Mouse (Mus musculus): ENCODE measurements around the gene Gm49403. TPM values are rescaled to one million over a fixed set of nuclear protein-coding genes. Genes with fewer than 3 reads are reported as not detected.
"Not testable (repeated sequence)": the region's sequence is repeated elsewhere in the genome, so short reads cannot be mapped to it uniquely, and the experiment has no call there.

Gm49403 gene
- polyA plus RNA-seq, 1 experiment from 2014 or later = not detected

DNA sequence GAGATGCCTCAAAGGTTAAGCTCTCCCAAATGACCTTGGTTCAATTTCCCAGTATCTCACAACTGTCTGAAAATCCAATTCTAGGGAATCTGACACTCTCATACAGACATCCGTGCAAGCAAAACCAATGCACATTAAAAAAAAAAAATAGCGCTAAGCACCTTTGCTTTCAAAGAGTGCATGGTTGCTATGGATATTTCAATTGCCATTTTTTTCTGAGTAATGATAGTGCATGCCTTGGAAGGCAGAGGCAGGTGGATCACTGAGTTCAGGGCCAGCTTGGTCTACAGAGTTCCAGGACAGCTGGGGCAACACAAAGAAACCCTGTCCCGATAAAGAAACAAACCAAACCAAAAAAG lies 2.7 kb upstream of the Gm49403 start:
- ATAC-seq (ENCODE audit: low read depth) (peak; percentile 12; the same call in 1 of the 2 replicates), DNase-seq (ENCODE audit: low spot score) (no peak)
- Histone ChIP-seq H3K4me2 (ENCODE audit: low read depth, low read length) (peak overlapping the region; percentile 77), H3K27ac (replicated peaks; ENCODE audit: low read depth, low read length) (no peak overlapping the region), H3K9me3 (ENCODE audit: control insufficient read depth, low read length) (no peaks in the 10 kb centered on the region), H3K4me1 (ENCODE audit: control insufficient read depth, insufficient read depth, low read length) (peaks cover 7% of the 10 kb centered on the region; the same call in 1 of the 2 replicates), H3K4me3 (ENCODE audit: low read depth, low read length) (peak overlapping the region; percentile 60), H3K27me3 (replicated peaks; ENCODE audit: control insufficient read depth, insufficient read depth, low read length) (no peaks in the 10 kb centered on the region), H3K36me3 (ENCODE audit: control insufficient read depth, insufficient read depth, low read length) (peaks cover 11% of the 10 kb centered on the region), H3K9ac (ENCODE audit: low read depth, low read length) (peak overlapping the region; percentile 74)
- WGBS = 8% methylated on average over 3 of the region's 3 CpGs

DNA sequence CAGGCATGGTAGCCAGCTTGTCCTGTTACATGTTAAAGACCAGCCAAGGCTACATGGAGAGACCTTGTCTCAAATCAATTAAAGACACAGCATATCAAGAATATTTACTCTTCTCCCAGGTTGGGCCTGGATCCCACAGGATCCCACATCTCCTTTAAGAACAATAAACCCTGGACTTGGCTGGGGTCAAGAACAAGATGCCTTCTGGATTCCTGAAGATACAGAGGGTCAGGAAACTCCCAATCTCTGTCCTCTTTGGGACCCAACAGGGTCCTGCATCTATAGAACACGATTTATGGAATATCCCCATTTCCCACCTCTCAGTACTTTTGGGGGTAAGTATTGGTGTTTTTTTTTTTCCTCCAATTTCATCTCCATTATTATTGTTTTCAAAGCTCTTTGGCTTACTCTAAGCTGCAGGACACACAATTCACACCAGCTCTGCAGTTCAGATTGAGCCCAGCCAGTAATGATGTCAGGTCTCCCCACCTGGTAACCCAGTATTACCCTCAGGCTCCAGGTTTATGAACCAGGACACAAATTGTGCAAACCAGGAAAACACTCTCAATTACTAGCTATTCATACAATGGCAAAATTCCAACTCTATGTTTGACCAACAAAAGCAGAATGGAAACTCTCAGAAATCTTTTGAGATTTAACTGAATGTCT lies 3.3 kb downstream of the Gm49403 start:
- H3K27ac ChIP-seq (replicated peaks; ENCODE audit: low read depth, low read length) = peak overlapping the region; percentile 75; the same call in 1 of the 2 replicates
- H3K4me2 ChIP-seq (ENCODE audit: low read depth, low read length) = peak overlapping the region; percentile 82
- H3K36me3 ChIP-seq (ENCODE audit: control insufficient read depth, insufficient read depth, low read length) = peaks cover 14% of the 10 kb centered on the region
- ATAC-seq (ENCODE audit: low read depth) = no peak
- H3K9ac ChIP-seq (ENCODE audit: low read depth, low read length) = no peak overlapping the region
- 50% methylated on average over 1 of the region's 1 CpGs for whole genome bisulfite sequencing
- H3K4me3 ChIP-seq (ENCODE audit: low read depth, low read length) = peak overlapping the region; percentile 70
- no peaks in the 10 kb centered on the region for H3K9me3 ChIP-seq (ENCODE audit: control insufficient read depth, low read length)
- peak; percentile 19 for DNase-seq (ENCODE audit: low spot score)
- peaks cover 7% of the 10 kb centered on the region for H3K4me1 ChIP-seq (ENCODE audit: control insufficient read depth, insufficient read depth, low read length)
- no peaks in the 10 kb centered on the region for H3K27me3 ChIP-seq (replicated peaks; ENCODE audit: control insufficient read depth, insufficient read depth, low read length)

DNA sequence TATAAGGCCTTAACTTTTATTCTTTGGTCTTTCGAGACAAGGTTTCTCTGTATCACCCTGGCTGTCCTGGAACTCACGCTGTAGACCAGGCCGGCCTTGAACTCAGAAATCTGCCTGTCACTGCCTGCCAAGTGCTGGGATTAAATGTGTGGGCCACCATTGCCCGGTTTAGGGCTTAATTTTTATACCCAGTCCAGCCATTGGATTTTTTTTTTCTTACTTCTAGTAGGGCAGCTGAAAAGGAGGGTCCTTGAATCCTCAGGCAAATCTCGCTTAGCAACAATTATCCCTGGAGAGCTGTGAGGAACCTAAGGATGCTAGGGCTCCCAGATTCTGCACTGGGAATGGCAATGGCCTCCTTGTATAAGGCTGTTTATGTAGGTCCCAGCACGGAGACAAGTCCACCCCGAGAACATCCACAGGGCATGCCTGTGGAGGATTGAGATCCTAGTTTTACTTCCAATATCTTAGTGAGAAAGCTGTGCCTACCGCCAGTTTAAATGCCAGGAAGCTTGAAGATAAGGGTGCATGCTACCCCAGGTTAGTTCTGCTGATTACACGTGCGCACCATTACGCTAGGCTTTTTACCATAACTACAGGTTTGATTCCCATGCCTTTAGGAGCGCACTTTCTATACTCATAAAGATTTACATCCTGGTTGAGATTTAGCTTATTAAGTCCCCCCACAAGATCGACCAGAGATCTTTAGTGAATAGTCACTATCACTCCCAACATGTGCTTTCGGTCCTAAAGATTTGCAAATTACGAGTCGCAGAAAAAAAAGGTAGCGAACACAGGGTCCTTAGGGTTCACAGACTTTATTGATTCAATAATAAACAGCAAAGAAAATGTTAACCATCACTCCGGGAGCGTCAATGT lies 4.1 kb downstream of the Gm49403 start:
- H3K4me2 ChIP-seq (ENCODE audit: low read depth, low read length) = peak overlapping the region; percentile 82
- H3K9ac ChIP-seq (ENCODE audit: low read depth, low read length) = peak overlapping the region; percentile 92
- peaks cover 14% of the 10 kb centered on the region for H3K36me3 ChIP-seq (ENCODE audit: control insufficient read depth, insufficient read depth, low read length)
- H3K4me3 ChIP-seq (ENCODE audit: low read depth, low read length) = peak overlapping the region; percentile 70
- H3K27me3 ChIP-seq (replicated peaks; ENCODE audit: control insufficient read depth, insufficient read depth, low read length) = no peaks in the 10 kb centered on the region
- WGBS = 16% methylated on average over 19 of the region's 19 CpGs
- H3K9me3 ChIP-seq (ENCODE audit: control insufficient read depth, low read length) = no peaks in the 10 kb centered on the region
- DNase-seq (ENCODE audit: low spot score) (peak; percentile 8), ATAC-seq (ENCODE audit: low read depth) (no peak)
- peaks cover 7% of the 10 kb centered on the region for H3K4me1 ChIP-seq (ENCODE audit: control insufficient read depth, insufficient read depth, low read length)
- peak overlapping the region; percentile 75 for H3K27ac ChIP-seq (replicated peaks; ENCODE audit: low read depth, low read length)

GRCm38 (mm10) chr19:8888511-8889385 lies 5.0 kb downstream of the Gm49403 start, which contains the start of the genes 1810009A15Rik and Gm49416:
Gene 1810009A15Rik (plus strand): TSS chr19:8888853.
Gene Gm49416 (plus strand): TSS chr19:8888926.
- Histone ChIP-seq H3K27ac (replicated peaks; ENCODE audit: low read depth, low read length) (peak within 1 kb of the TSS; percentile 75), H3K36me3 (ENCODE audit: control insufficient read depth, insufficient read depth, low read length) (peaks cover 14% of the 10 kb centered on the region), H3K4me1 (ENCODE audit: control insufficient read depth, insufficient read depth, low read length) (peaks cover 7% of the 10 kb centered on the region), H3K27me3 (replicated peaks; ENCODE audit: control insufficient read depth, insufficient read depth, low read length) (no peaks in the 10 kb centered on the region), H3K4me2 (ENCODE audit: low read depth, low read length) (peak within 1 kb of the TSS; percentile 82), H3K9ac (ENCODE audit: low read depth, low read length) (peak within 1 kb of the TSS; percentile 92), H3K9me3 (ENCODE audit: control insufficient read depth, low read length) (no peaks in the 10 kb centered on the region), H3K4me3 (ENCODE audit: low read depth, low read length) (peak within 1 kb of the TSS; percentile 70)
- under 1% methylated on average over 58 of the region's 58 CpGs for WGBS
- DNase-seq (ENCODE audit: low spot score) (peak; percentile 99), ATAC-seq (ENCODE audit: low read depth) (peak; percentile 95)

DNA sequence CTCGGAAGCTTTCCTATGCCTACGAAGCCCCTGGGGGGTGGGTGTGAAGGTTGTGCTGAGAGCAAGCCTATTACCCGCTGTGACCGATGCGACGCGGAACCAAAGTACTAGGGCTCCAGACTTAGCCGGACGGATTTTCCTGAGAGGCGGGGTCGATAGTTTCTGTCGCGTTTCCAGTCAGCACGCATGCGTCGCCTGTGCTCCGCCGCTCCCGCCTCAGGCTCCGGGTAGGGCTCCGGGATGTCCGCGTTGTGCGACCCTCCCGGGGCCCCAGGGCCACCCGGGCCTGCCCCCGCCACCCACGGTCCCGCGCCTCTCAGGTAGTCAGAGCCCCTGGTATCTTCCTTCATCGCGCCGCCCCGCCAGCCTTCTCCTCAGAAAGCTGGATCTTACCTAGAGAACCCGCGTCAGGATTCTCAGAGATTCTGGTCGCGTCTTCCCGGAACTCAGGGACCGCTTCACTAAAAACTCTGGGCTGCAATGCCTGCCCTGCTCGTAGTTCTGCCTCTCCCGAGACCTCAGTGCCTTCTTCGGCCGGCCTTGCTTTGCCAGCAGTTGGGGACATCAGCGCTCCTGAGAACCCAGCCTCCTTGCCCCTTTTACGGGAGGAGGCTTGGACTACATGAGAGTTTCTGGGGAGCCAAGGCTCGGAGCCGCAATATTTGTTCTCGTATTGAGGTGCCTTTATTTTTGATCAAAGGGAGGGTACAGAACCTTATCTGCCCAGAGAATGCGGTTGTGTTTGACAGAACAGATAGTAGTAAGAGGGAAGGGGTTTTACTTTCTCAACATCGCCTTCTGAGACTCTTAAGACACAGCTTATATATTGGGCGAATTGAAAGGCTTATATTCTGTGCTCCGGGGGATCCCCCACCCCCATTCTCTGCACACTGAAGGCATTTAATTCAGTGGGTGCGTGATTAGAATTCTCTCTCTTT lies 9.4 kb downstream of the Gm49403 start, which contains the start of gene Ints5:
TSS of gene Ints5 (plus strand) at position 177 of the 938 bp plus-strand sequence.
- Histone ChIP-seq H3K4me1 (ENCODE audit: control insufficient read depth, insufficient read depth, low read length) (peaks cover 7% of the 10 kb centered on the region), H3K36me3 (ENCODE audit: control insufficient read depth, insufficient read depth, low read length) (peaks cover 31% of the 10 kb centered on the region), H3K4me2 (ENCODE audit: low read depth, low read length) (peak within 1 kb of the TSS; percentile 87), H3K4me3 (ENCODE audit: low read depth, low read length) (peak within 1 kb of the TSS; percentile 64), H3K27me3 (replicated peaks; ENCODE audit: control insufficient read depth, insufficient read depth, low read length) (no peaks in the 10 kb centered on the region), H3K27ac (replicated peaks; ENCODE audit: low read depth, low read length) (peak within 1 kb of the TSS; percentile 76), H3K9me3 (ENCODE audit: control insufficient read depth, low read length) (no peaks in the 10 kb centered on the region), H3K9ac (ENCODE audit: low read depth, low read length) (peak within 1 kb of the TSS; percentile 93)
- DNase-seq (ENCODE audit: low spot score) (peak; percentile 92), ATAC-seq (ENCODE audit: low read depth) (peak; percentile 65)
- 3% methylated on average over 42 of the region's 54 CpGs for WGBS

DNA sequence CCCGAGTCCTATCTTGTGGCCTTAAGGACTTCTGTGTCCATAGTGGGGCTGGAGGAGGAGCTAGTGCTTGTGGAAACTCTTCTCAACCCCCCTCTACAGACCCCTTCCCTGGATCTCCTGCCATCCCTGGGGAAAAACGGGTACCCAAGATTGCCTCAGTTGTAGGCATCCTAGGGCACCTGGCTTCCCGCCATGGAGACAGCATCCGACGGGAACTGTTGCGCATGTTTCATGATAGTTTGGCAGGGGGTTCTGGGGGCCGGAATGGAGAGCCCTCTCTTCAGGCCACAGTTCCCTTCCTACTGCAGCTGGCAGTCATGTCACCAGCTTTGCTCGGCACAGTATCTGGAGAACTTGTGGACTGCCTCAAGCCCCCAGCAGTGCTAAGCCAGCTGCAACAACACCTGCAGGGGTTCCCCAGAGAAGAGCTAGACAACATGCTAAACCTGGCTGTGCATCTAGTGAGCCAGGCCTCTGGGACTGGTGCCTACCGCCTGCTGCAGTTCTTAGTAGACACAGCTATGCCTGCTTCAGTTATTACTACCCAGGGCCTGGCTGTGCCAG lies 11.7 kb downstream of the Gm49403 start:
- Histone ChIP-seq H3K4me3 (ENCODE audit: low read depth, low read length) (no peak overlapping the region), H3K9ac (ENCODE audit: low read depth, low read length) (0 out of 2 replicates have a peak overlapping the region, but pooled peaks have one; percentile 15), H3K27me3 (replicated peaks; ENCODE audit: control insufficient read depth, insufficient read depth, low read length) (no peaks in the 10 kb centered on the region), H3K27ac (replicated peaks; ENCODE audit: low read depth, low read length) (no peak overlapping the region), H3K36me3 (ENCODE audit: control insufficient read depth, insufficient read depth, low read length) (peaks cover 25% of the 10 kb centered on the region), H3K4me1 (ENCODE audit: control insufficient read depth, insufficient read depth, low read length) (peaks cover 16% of the 10 kb centered on the region), H3K4me2 (ENCODE audit: low read depth, low read length) (no peak overlapping the region), H3K9me3 (ENCODE audit: control insufficient read depth, low read length) (no peaks in the 10 kb centered on the region)
- ATAC-seq (ENCODE audit: low read depth) (no peak), DNase-seq (ENCODE audit: low spot score) (no peak)
- 87% methylated on average over 9 of the region's 9 CpGs for WGBS

DNA sequence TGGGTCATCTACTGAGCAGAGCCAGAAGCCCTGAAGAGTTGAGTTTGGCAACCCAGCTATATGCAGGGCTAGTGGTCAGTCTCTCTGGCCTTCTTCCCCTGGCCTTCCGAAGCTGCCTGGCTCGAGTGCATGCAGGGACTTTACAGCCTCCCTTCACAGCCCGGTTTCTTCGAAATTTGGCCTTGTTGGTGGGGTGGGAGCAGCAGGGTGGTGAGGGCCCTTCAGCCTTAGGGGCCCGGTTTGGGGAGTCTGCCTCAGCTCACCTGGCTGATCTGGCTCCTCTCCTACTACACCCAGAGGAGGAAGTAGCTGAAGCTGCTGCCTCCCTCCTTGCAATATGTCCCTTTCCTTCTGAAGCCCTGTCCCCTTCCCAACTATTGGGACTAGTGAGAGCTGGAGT lies 12.5 kb downstream of the Gm49403 start:
- 88% methylated on average over 5 of the region's 5 CpGs for WGBS
- Histone ChIP-seq H3K9ac (ENCODE audit: low read depth, low read length) (0 out of 2 replicates have a peak overlapping the region, but pooled peaks have one; percentile 55), H3K36me3 (ENCODE audit: control insufficient read depth, insufficient read depth, low read length) (peaks cover 21% of the 10 kb centered on the region), H3K4me1 (ENCODE audit: control insufficient read depth, insufficient read depth, low read length) (peaks cover 16% of the 10 kb centered on the region)
- H3K27me3 ChIP-seq (replicated peaks; ENCODE audit: control insufficient read depth, insufficient read depth, low read length); DNase-seq (ENCODE audit: low spot score); H3K4me3 ChIP-seq (ENCODE audit: low read depth, low read length); ATAC-seq (ENCODE audit: low read depth); H3K4me2 ChIP-seq (ENCODE audit: low read depth, low read length); H3K27ac ChIP-seq (replicated peaks; ENCODE audit: low read depth, low read length); H3K9me3 ChIP-seq (ENCODE audit: control insufficient read depth, low read length): not testable (repeated sequence)
